Mouse (Mus musculus) thymus, adult 2 months (tissue): ENCODE measurements at regions not wholly inside any gene's neighbourhood (a gene's known extent, or its start where the extent isn't known, plus 50 kb on each side); places are given as distances from the start of the nearest gene placed in this dataset.

Experiments used
- DNase-seq: peaks from one replicate; pipeline ENCODE4 v3.0.0; 2021
- H3K27ac ChIP-seq: fragments of 200-500 bp; 2 replicates; pipeline ENCODE4 v1.5.1; 2012; ENCODE audit warnings: low read length, control low read depth; ENCODE audit not compliant: control insufficient read depth, insufficient read depth
- H3K27me3 ChIP-seq: fragments of 200-500 bp; 2 replicates; pipeline ENCODE4 v1.6.1; 2012; ENCODE audit warnings: mild to moderate bottlenecking, low read length, moderate library complexity, mixed read lengths; ENCODE audit not compliant: control insufficient read depth, insufficient read depth
- H3K36me3 ChIP-seq: fragments of 200-500 bp; 2 replicates; pipeline ENCODE4 v1.6.1; 2012; ENCODE audit warnings: mild to moderate bottlenecking, low read length, moderate library complexity; ENCODE audit not compliant: control insufficient read depth, insufficient read depth
- H3K4me1 ChIP-seq: fragments of 200-500 bp; replicated peaks from 2 replicates; pipeline ENCODE4 v1.6.1; 2012; ENCODE audit warnings: low read length; ENCODE audit not compliant: control insufficient read depth, insufficient read depth
- H3K4me3 ChIP-seq: fragments of 200-500 bp; 2 replicates; pipeline ENCODE4 v1.5.1; 2012; ENCODE audit warnings: mild to moderate bottlenecking, low read length, control low read depth, moderate library complexity; ENCODE audit not compliant: control insufficient read depth, insufficient read depth
- CTCF ChIP-seq: fragments of 200-500 bp; IDR thresholded peaks from 2 replicates; pipeline ENCODE4 v1.5.1; 2012; ENCODE audit warnings: mild to moderate bottlenecking, control low read depth, low read length, moderate library complexity, borderline replicate concordance; ENCODE audit not compliant: control insufficient read depth, poor library complexity, insufficient read depth; ENCODE audit errors: extremely low read depth
- POLR2A ChIP-seq: fragments of 200-500 bp; IDR thresholded peaks from 2 replicates; pipeline ENCODE4 v1.6.1; 2012; ENCODE audit warnings: mild to moderate bottlenecking, low read length, control low read depth, moderate library complexity; ENCODE audit not compliant: control insufficient read depth, poor library complexity, insufficient read depth; ENCODE audit errors: extremely low read depth
- WGBS: fragments of 180-500 bp; shearing (Covaris S2); methylation state at CpG from one replicate; pipeline ENCODE4 v1.1.7; 2018; 5-methylcytosine and 5-hydroxymethylcytosine counted together

GRCm38 (mm10) chr6:100428759-100429158, 141.5 kb upstream of the Rybp start:
- H3K4me1 ChIP-seq: no peaks in the 10 kb centered on the region
- no peak for DNase-seq
- H3K27ac ChIP-seq: no peak overlapping the region
- no peak overlapping the region for H3K4me3 ChIP-seq
- TF ChIP-seq POLR2A (no peak), CTCF (no peak)
- WGBS: 94% methylated on average over 6 of the region's 6 CpGs
- H3K36me3 ChIP-seq: no peaks in the 10 kb centered on the region
- no peaks in the 10 kb centered on the region for H3K27me3 ChIP-seq

- Histone ChIP-seq H3K27ac (no peak overlapping the region), H3K27me3 (no peaks in the 10 kb centered on the region), H3K36me3 (no peaks in the 10 kb centered on the region), H3K4me3 (no peak overlapping the region), H3K4me1 (no peaks in the 10 kb centered on the region)
- no peak for DNase-seq
- TF ChIP-seq POLR2A: no peak
- TF ChIP-seq CTCF: no peak
- WGBS: 46% methylated on average over 1 of the region's 1 CpGs
These were observed 138.3 kb upstream of the Rybp start for GRCm38 (mm10) chr6:100425551-100425950.

DNA sequence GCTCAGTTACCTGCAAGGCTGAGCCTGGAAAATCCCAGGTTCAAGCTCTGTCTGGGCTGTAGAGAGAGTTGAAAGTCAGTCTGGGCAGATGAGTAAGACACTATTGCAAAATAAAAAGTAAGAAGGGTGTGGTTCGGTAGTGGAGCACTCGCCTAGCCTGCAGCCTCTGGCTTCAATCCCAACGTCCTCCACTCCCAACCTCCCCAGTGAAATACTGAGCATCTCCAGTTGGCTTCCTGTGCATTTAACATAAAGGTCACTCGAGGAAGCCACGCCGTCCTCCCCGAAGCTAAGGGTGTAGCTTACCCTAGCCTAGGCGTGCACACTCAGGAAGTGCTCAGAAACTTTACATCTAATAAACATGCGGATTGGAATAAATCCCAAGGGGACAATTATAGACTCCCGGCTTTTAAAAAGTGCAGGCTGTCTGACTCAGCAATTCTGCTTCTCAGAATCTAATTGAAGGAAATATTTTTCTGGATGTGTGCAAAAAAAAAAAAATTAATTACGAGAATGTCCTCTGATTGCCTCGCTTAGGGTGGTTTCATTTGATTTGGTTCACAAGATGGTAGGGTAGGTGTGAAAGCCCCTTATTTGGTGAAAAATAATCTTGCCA, 137.6 kb upstream of the Rybp start:
- 79% methylated on average over 12 of the region's 12 CpGs for WGBS
- Histone ChIP-seq H3K4me1 (no peaks in the 10 kb centered on the region), H3K4me3 (no peak overlapping the region), H3K27ac (no peak overlapping the region), H3K27me3 (no peaks in the 10 kb centered on the region), H3K36me3 (no peaks in the 10 kb centered on the region)
- DNase-seq: no peak
- TF ChIP-seq CTCF (no peak), POLR2A (no peak)

GRCm38 (mm10) chr6:100424181-100424580, 136.9 kb upstream of the Rybp start:
- Histone ChIP-seq H3K27me3 (no peaks in the 10 kb centered on the region), H3K4me1 (no peaks in the 10 kb centered on the region), H3K4me3 (no peak overlapping the region), H3K27ac (no peak overlapping the region), H3K36me3 (no peaks in the 10 kb centered on the region)
- 95% methylated on average over 6 of the region's 6 CpGs for WGBS
- TF ChIP-seq CTCF (no peak), POLR2A (no peak)
- no peak for DNase-seq

- Histone ChIP-seq H3K36me3 (no peaks in the 10 kb centered on the region), H3K4me1 (no peaks in the 10 kb centered on the region), H3K27ac (no peak overlapping the region), H3K4me3 (no peak overlapping the region), H3K27me3 (no peaks in the 10 kb centered on the region)
- WGBS: 98% methylated on average over 12 of the region's 12 CpGs
- TF ChIP-seq POLR2A: no peak
- TF ChIP-seq CTCF: no peak
- DNase-seq: no peak
These were observed 136.4 kb upstream of the Rybp start for GRCm38 (mm10) chr6:100423636-100424035.

DNA sequence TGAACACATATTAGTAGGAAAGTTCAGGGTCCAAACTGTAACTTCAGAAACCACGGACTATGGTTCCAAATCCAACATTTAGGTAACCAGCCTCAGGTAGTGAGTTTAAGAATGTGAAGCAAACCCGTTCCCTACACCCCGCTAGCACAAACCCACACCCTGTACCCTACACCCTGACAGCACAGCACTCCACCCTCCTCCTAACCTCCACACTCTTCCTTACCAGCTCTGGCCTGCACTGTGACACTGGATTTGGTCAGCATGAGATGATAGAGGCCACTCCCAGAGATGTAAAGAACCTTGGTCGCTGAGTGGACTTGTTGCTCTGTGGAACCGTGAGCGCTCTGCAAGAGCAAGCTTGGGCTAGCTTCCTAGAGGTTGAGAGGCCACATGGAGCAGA, 135.3 kb upstream of the Rybp start:
- Histone ChIP-seq H3K4me1 (no peaks in the 10 kb centered on the region), H3K27ac (no peak overlapping the region), H3K4me3 (no peak overlapping the region), H3K27me3 (no peaks in the 10 kb centered on the region), H3K36me3 (no peaks in the 10 kb centered on the region)
- WGBS: 96% methylated on average over 6 of the region's 6 CpGs
- TF ChIP-seq CTCF: no peak
- DNase-seq: no peak
